Mouse (Mus musculus) E14TG2a.4 (cell line): ENCODE measurements around the gene Terf2ip.
A peak's percentile ranks its signal among the peaks of the same experiment; 100 is the strongest.

ENCODE experiments used
- CTCF ChIP-seq: conservative IDR thresholded peaks from 2 replicates; pipeline ENCODE4 v1.5.1; 2014; ENCODE audit warnings: low read length
- NANOG ChIP-seq: IDR thresholded peaks from 2 replicates; pipeline ENCODE4 v1.6.1; 2014; ENCODE audit warnings: borderline replicate concordance, low read length, mixed read lengths

DNA sequence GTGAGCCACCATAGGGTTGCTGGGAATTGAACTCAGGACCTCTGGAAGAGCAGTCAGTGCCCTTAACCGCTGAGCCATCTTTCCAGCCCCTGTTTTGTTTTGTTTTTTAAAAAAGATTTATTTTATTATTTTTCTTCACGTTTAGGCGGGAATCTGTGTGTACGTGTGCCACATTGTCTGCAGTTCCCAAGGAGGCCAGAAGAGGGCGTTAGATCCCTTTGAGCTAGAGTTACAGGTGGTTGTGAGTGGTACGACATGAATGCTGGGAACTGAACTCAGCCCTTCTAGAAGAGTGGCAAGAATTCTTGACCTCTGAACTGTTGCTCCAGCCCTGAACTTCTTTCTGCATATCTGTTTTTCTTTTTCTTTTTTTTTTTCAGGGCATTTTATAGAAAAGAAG, 38.8 kb downstream of the Terf2ip start:
- TF ChIP-seq CTCF, result peak; percentile 71
- TF ChIP-seq NANOG, result no peak
